Mouse (Mus musculus): ENCODE measurements around the gene Atp2c1.

Gene Atp2c1

GRCm38 (mm10) chr9:105527219-105527618, at the start of gene Atp2c1:
Gene Atp2c1, minus strand, starts transcription at chr9:105527319.
- DNase-seq: no peak

DNA sequence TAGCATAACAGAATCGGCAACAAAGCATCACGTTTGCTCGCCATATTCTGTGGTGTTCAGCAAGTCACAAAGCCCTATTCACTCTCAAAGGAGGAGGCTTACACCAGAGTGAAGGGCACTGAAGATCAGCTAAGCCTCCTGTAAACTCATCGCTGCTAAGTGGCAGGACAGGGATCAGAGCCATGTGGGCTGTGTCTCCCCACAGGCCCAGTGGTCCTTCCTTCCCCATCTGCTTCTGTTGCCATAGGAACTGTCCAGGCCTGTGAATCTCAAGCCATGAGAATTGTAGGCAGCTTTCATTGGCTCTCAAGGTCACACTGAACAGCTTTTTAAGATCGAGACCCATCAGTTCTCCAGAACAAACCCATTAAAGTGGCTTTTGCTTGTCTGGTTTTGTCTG, 30.3 kb upstream of the Atp2c1 start:
- DNase-seq: no peak

DNA sequence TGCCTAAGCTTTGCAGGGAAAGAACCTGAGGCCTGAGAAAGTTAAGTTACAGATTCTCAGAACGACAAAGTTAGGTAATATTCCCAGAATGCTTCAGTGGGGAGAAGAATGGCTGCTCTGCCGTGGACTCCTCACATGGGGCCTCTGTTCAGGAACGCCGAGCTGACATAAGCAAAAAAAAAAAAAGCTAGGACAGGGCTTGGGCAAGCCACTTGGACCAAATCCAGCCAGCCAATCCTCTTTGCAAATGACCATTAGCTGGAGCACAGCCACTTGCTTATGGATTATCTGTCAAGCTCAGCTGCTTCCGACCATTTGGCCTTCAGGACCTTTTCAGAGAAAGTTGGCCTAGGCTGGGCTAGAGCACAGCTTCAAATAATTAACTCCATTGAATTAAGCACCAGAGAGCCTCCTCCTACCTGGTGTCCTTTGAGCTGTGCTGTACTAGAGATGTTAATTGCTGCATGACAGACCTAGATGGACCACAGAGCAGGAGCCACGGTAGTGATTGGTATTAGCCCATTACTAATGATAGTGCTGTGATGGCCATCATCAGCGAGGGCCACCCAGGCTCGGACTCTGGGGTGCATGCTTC, 29.1 kb upstream of the Atp2c1 start:
- DNase-seq: peak; percentile 6

GRCm38 (mm10) chr9:105554439-105554807, 27.3 kb upstream of the Atp2c1 start:
- no peak for DNase-seq

DNA sequence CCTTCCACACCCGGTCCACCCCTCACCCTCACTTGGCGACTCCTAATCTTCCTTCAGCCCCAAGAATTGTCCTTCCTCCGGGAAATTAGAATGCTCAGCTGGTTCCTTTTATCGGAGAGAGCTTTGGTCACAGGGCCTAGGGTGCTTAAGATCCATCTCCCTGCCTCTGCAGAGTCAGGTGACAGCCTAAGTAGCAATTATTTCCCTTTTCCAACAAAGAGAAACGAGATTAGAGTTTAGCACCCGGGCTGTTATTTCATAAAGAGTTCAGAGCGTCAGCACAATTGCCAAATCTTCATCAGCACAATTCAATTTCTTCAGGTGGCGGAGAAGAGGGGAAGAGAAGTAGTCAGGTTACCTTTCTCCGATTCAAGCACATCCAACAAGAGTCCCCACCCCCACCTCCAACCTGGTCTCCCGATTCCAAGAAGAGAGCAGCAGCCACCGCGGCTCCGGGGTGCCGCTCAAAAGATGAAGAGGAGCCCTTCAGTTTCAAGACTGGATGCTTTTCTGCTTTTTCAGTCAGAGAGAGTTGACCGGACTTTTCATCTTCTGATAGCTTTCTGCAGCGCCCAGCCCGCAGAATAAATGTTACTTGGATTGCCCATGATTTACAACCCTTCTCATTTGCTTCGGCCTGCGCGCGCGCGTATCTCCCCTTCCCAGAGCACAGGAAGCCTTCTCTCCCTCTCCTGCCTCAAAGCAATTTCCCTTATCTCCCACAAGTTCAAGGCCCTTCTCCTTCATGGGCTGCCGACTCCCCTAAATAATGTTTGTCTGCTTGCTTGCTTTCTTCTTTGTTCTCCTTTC, 26.7 kb upstream of the Atp2c1 start:
- DNase-seq: no peak

DNA sequence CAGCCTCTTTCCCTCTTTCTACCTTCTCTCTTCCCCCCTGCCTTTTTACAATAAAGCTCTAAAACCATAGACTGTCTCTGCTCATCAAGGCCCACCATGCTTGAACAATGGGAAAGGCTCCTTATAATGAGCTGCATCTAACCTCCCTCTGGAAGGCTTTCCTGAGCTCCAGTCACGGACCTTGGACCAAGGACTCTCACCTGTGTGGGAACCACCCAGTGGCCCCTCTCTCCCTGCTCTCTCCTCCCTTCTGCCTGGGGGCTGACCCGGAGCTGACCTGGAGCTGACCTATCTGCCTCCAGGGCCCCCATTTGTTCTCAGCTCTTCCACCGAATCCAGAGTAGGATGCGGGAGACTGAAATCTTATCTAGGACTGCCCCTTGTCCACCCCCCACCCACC, 24.3 kb upstream of the Atp2c1 start:
- DNase-seq: no peak

DNA sequence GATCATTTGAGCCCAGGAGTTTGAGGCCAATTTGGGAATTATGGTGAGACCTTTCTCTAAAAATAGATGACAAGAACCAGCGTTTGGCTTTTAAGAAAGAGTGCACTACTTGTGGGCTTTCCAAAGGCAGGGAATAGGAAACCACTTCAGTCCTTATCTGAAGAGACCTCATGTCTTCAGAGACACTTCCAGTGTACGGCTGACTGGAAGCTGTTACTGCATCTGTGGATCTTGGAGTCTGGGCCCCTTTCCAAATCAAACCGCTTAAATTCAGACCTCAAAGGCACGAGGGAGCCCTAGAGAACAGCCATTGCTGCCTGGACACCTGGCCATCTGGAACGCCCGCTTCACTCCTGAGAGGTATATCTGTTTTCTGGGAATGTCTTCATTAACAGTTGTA, 22.0 kb upstream of the Atp2c1 start:
- DNase-seq: peak; percentile 12

- DNase-seq: no peak
Measured at GRCm38 (mm10) chr9:105544013-105544750, 17.1 kb upstream of the Atp2c1 start.

- DNase-seq: no peak
Measured at GRCm38 (mm10) chr9:105537473-105537872, 10.4 kb upstream of the Atp2c1 start.

DNA sequence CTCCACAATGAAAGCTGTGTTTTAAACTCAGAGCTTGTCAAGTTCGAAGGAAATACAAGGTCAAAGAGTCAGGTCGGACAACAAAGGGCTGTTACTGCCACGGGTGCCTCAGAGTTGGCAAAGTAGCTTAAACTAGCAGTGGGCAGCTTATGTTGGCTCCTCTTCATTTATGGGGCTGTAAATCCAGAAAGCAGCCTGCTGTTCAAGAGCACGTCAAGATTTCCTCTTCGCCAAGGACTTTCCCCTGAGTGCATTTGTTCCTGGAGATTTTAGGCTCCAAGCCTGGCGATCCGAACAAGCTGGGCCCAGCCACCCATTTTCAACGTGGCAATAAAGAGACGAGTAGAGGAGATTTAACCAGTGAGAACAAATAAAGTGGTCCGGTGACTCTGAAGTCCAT, 9.8 kb upstream of the Atp2c1 start:
- DNase-seq: no peak

- no peak for DNase-seq
Measured at GRCm38 (mm10) chr9:105525355-105525754, 1.8 kb downstream of the Atp2c1 start.

DNA sequence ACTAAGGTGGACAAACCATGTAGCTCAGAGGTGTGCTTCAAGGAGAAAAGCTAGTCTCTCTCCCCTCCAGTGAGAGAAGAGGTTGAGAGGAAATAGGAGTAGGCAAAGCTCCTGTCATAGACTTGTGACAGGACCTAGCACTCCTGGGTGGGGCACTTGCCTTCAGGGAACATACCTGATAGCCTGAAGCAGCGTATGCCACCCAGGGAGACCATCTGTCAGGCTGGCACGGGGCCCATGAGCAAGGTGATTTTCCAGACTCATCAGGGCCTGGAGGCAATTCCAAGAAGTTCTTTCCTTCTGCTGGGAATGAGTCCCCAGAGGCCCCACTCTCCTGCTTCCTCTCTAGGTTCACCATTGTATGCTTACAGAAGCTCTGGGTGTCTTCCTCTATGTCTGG, 4.1 kb downstream of the Atp2c1 start:
- DNase-seq: no peak

GRCm38 (mm10) chr9:105522063-105522462, 5.1 kb downstream of the Atp2c1 start:
- DNase-seq: no peak

- no peak for DNase-seq
Measured at GRCm38 (mm10) chr9:105520776-105521552, 6.2 kb downstream of the Atp2c1 start.

- no peak for DNase-seq
Measured at GRCm38 (mm10) chr9:105519278-105519883, 7.7 kb downstream of the Atp2c1 start.

GRCm38 (mm10) chr9:105503690-105504089, 23.4 kb downstream of the Atp2c1 start:
- no peak for DNase-seq

GRCm38 (mm10) chr9:105502389-105502788, 24.7 kb downstream of the Atp2c1 start:
- DNase-seq: no peak

DNA sequence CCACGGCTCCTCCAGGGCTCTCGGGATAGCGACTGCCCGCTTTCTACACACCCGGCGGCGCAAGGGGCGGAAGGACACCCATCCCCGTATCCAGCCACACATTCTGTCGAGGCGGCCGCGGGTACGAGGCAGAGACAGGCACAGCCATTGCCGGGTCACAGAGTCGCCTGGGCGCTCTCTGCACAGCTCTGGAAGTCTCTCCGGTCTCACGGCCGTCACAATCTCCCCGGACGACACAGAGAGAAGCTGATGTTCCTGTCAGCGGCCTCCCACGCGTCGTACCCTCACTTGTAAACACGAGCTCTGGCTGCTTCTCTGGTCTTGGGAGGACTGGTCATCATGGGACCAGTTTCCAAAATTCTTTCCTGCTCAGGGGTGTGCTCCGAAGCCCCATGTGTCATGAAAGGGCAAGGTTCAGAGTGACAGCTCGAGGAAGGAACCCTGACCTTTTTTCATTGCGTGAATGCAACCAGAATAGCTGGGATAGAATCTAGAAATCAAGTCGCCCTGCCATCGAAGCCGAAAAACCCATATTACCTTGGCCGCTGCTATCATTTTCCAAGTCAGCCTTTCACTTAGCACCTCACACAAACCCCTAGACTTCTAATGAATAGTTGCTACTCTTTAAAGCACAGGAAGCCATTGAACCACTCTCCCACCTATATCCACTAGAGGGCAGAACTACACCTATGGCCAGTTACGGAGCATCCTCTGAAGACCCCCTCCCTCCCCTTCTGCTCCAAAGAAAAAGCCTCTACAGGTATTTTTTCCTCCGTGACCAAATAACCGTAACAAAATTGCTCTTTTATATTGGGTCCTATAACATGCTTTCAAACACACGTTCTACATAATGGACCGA, 31.6 kb downstream of the Atp2c1 start:
- peak; percentile 43 for DNase-seq

GRCm38 (mm10) chr9:105494553-105495315, 32.4 kb downstream of the Atp2c1 start:
- DNase-seq: peak; percentile 95

- DNase-seq: no peak
Measured at GRCm38 (mm10) chr9:105492744-105493143, 34.4 kb downstream of the Atp2c1 start.

GRCm38 (mm10) chr9:105488363-105488762, 38.8 kb downstream of the Atp2c1 start:
- DNase-seq: no peak

All from kidney, adult 18-20 months (tissue).